Mouse (Mus musculus): ENCODE data around the gene Plppr2. TPM values are rescaled to one million over a fixed set of nuclear protein-coding genes. Genes with fewer than 3 reads are reported as not detected.

Plppr2 gene
- total RNA-seq, 1 experiment: 2.0 TPM

GRCm38 (mm10) chr9:21963417-21963816, 26.6 kb downstream of the Plppr2 start, which contains the start of gene Epor:
TSS of gene Epor (minus strand) at chr9:21963506.
- Histone ChIP-seq H3K36me3 (ENCODE audit: control insufficient read depth, insufficient read depth, low read length, poor library complexity, severe bottlenecking) (no peaks in the 10 kb centered on the region), H3K9me3 (ENCODE audit: control insufficient read depth, insufficient read depth, low read depth, low read length) (no peaks in the 10 kb centered on the region), H3K27ac (ENCODE audit: insufficient read depth, low read depth, low read length, poor library complexity, severe bottlenecking) (no peak within 1 kb of the TSS), H3K4me3 (ENCODE audit: insufficient read depth in 1 of 2, low read depth in 1 of 2, low read length in 2 of 2, poor library complexity in 1 of 2, severe bottlenecking in 1 of 2) (peak within 1 kb of the TSS; percentile 54 to 68), H3K9ac (ENCODE audit: insufficient read depth, low read depth, low read length, poor library complexity, severe bottlenecking) (peak within 1 kb of the TSS; percentile 42; the same call in 1 of the 2 replicates), H3K4me1 (ENCODE audit: control insufficient read depth in 2 of 2, insufficient read depth in 2 of 2, low read length in 2 of 2, poor library complexity in 1 of 2) (peaks cover 0 to 7% of the 10 kb centered on the region in 2 experiments; a peak in 2 of 4 replicates)
- in situ Hi-C loops (cut with MboI; ENCODE audit: low sequenced_read_pairs in 2 of 2, unreplicated experiment in 2 of 2): no loop called here
- DNase-seq (ENCODE audit: low read depth, low spot score): no peak
- no peak for TF ChIP-seq ZC3H11A (IDR thresholded peaks at IDR 0.05; ENCODE audit: borderline replicate concordance, low read depth, low read length)
- TF ChIP-seq CHD2 (IDR thresholded peaks at IDR 0.05; ENCODE audit: low read depth, low read length): no peak
- TF ChIP-seq MAFK (IDR thresholded peaks at IDR 0.05; ENCODE audit: insufficient read depth, low read depth, low read length): no peak
- TF ChIP-seq HCFC1 (IDR thresholded peaks at IDR 0.05; ENCODE audit: borderline replicate concordance, insufficient read depth, low read length): no peak
- no peak for TF ChIP-seq ZNF384 (IDR thresholded peaks at IDR 0.05; ENCODE audit: low read depth, low read length)

GRCm38 (mm10) chr9:21968883-21969282, 32.0 kb downstream of the Plppr2 start:
- Histone ChIP-seq H3K9me3 (ENCODE audit: control insufficient read depth, insufficient read depth, low read depth, low read length) (no peaks in the 10 kb centered on the region), H3K4me1 (ENCODE audit: control insufficient read depth in 2 of 2, insufficient read depth in 2 of 2, low read length in 2 of 2, poor library complexity in 1 of 2) (no peaks in the 10 kb centered on the region), H3K4me3 (ENCODE audit: insufficient read depth in 1 of 2, low read depth in 1 of 2, low read length in 2 of 2, poor library complexity in 1 of 2, severe bottlenecking in 1 of 2) (no peak overlapping the region), H3K9ac (ENCODE audit: insufficient read depth, low read depth, low read length, poor library complexity, severe bottlenecking) (no peak overlapping the region), H3K36me3 (ENCODE audit: control insufficient read depth, insufficient read depth, low read length, poor library complexity, severe bottlenecking) (no peaks in the 10 kb centered on the region), H3K27ac (ENCODE audit: insufficient read depth, low read depth, low read length, poor library complexity, severe bottlenecking) (no peak overlapping the region)
- TF ChIP-seq CHD2 (IDR thresholded peaks at IDR 0.05; ENCODE audit: low read depth, low read length) (no peak), ZC3H11A (IDR thresholded peaks at IDR 0.05; ENCODE audit: borderline replicate concordance, low read depth, low read length) (no peak), MAFK (IDR thresholded peaks at IDR 0.05; ENCODE audit: insufficient read depth, low read depth, low read length) (no peak), HCFC1 (IDR thresholded peaks at IDR 0.05; ENCODE audit: borderline replicate concordance, insufficient read depth, low read length) (no peak), ZNF384 (IDR thresholded peaks at IDR 0.05; ENCODE audit: low read depth, low read length) (no peak)
- no peak for DNase-seq (ENCODE audit: low read depth, low spot score)
- in situ Hi-C loops (cut with MboI; ENCODE audit: low sequenced_read_pairs in 2 of 2, unreplicated experiment in 2 of 2): no loop called here

- in situ Hi-C loops (cut with MboI; ENCODE audit: low sequenced_read_pairs in 2 of 2, unreplicated experiment in 2 of 2): no loop called here
- Histone ChIP-seq H3K4me1 (ENCODE audit: control insufficient read depth in 2 of 2, insufficient read depth in 2 of 2, low read length in 2 of 2, poor library complexity in 1 of 2) (no peaks in the 10 kb centered on the region), H3K9me3 (ENCODE audit: control insufficient read depth, insufficient read depth, low read depth, low read length) (no peaks in the 10 kb centered on the region), H3K9ac (ENCODE audit: insufficient read depth, low read depth, low read length, poor library complexity, severe bottlenecking) (no peak overlapping the region), H3K4me3 (ENCODE audit: insufficient read depth in 1 of 2, low read depth in 1 of 2, low read length in 2 of 2, poor library complexity in 1 of 2, severe bottlenecking in 1 of 2) (no peak overlapping the region), H3K27ac (ENCODE audit: insufficient read depth, low read depth, low read length, poor library complexity, severe bottlenecking) (no peak overlapping the region), H3K36me3 (ENCODE audit: control insufficient read depth, insufficient read depth, low read length, poor library complexity, severe bottlenecking) (no peaks in the 10 kb centered on the region)
- DNase-seq (ENCODE audit: low read depth, low spot score): no peak
- TF ChIP-seq MAFK (IDR thresholded peaks at IDR 0.05; ENCODE audit: insufficient read depth, low read depth, low read length): no peak
- TF ChIP-seq ZNF384 (IDR thresholded peaks at IDR 0.05; ENCODE audit: low read depth, low read length): no peak
- no peak for TF ChIP-seq CHD2 (IDR thresholded peaks at IDR 0.05; ENCODE audit: low read depth, low read length)
- TF ChIP-seq HCFC1 (IDR thresholded peaks at IDR 0.05; ENCODE audit: borderline replicate concordance, insufficient read depth, low read length): no peak
- TF ChIP-seq ZC3H11A (IDR thresholded peaks at IDR 0.05; ENCODE audit: borderline replicate concordance, low read depth, low read length): no peak
These were observed 32.5 kb downstream of the Plppr2 start for GRCm38 (mm10) chr9:21969304-21969703.

GRCm38 (mm10) chr9:21976626-21977175, 39.9 kb downstream of the Plppr2 start:
- H3K4me1 ChIP-seq (ENCODE audit: control insufficient read depth in 2 of 2, insufficient read depth in 2 of 2, low read length in 2 of 2, poor library complexity in 1 of 2): peaks cover 0 to 12% of the 10 kb centered on the region in 2 experiments; a peak in 2 of 4 replicates
- no peak overlapping the region for H3K27ac ChIP-seq (ENCODE audit: insufficient read depth, low read depth, low read length, poor library complexity, severe bottlenecking)
- no peaks in the 10 kb centered on the region for H3K36me3 ChIP-seq (ENCODE audit: control insufficient read depth, insufficient read depth, low read length, poor library complexity, severe bottlenecking)
- no peaks in the 10 kb centered on the region for H3K9me3 ChIP-seq (ENCODE audit: control insufficient read depth, insufficient read depth, low read depth, low read length)
- no peak overlapping the region for H3K4me3 ChIP-seq (ENCODE audit: insufficient read depth in 1 of 2, low read depth in 1 of 2, low read length in 2 of 2, poor library complexity in 1 of 2, severe bottlenecking in 1 of 2)
- no peak overlapping the region for H3K9ac ChIP-seq (ENCODE audit: insufficient read depth, low read depth, low read length, poor library complexity, severe bottlenecking)
- TF ChIP-seq CHD2 (IDR thresholded peaks at IDR 0.05; ENCODE audit: low read depth, low read length) (no peak), ZC3H11A (IDR thresholded peaks at IDR 0.05; ENCODE audit: borderline replicate concordance, low read depth, low read length) (no peak), MAFK (IDR thresholded peaks at IDR 0.05; ENCODE audit: insufficient read depth, low read depth, low read length) (no peak), ZNF384 (IDR thresholded peaks at IDR 0.05; ENCODE audit: low read depth, low read length) (no peak), HCFC1 (IDR thresholded peaks at IDR 0.05; ENCODE audit: borderline replicate concordance, insufficient read depth, low read length) (no peak)
- in situ Hi-C loops (cut with MboI; ENCODE audit: low sequenced_read_pairs in 2 of 2, unreplicated experiment in 2 of 2): loop anchor here in 1 of 2 experiments (5.0 to 10.0 kb wide), 2 partner anchors 71 to 168 kb away; no protein-coding TSS in a partner anchor
- DNase-seq (ENCODE audit: low read depth, low spot score): no peak

Data from ES-E14 (cell line).